Mouse (Mus musculus) spleen, adult 2 months (tissue): ENCODE measurements around the gene Nmt1. TPM values are rescaled to one million over a fixed set of nuclear protein-coding genes. Genes with fewer than 3 reads are reported as not detected.
A peak's percentile ranks its signal among the peaks of the same experiment; 100 is the strongest.

Experiments used
- DNase-seq, 2 experiments: peaks; one replicate each; pipeline versions ENCODE4 v3.0.0 to v3.0.0-alpha.2; 2012 to 2021; ENCODE audit warnings: low spot score in 2 of 2, low read depth in 1 of 2
- H3K27ac ChIP-seq: fragments of 200-500 bp; 2 replicates; pipeline ENCODE4 v1.5.1; 2012; ENCODE audit warnings: low read length, inconsistent platforms; ENCODE audit not compliant: insufficient read depth
- H3K27me3 ChIP-seq: fragments of 200-500 bp; 2 replicates; pipeline ENCODE4 v1.6.1; 2012; ENCODE audit warnings: mild to moderate bottlenecking, moderate library complexity, low read length, inconsistent platforms; ENCODE audit not compliant: control insufficient read depth, insufficient read depth
- H3K36me3 ChIP-seq: fragments of 200-500 bp; 2 replicates; pipeline ENCODE4 v1.6.1; 2012; ENCODE audit warnings: mild to moderate bottlenecking, low read length, inconsistent platforms; ENCODE audit not compliant: control insufficient read depth, insufficient read depth
- H3K4me1 ChIP-seq: fragments of 200-500 bp; 2 replicates; pipeline ENCODE4 v1.6.1; 2011; ENCODE audit warnings: inconsistent platforms; ENCODE audit not compliant: control insufficient read depth, insufficient read depth, insufficient read length
- H3K4me3 ChIP-seq: fragments of 200-500 bp; 2 replicates; pipeline ENCODE4 v1.5.1; 2011; ENCODE audit warnings: mild to moderate bottlenecking, inconsistent platforms; ENCODE audit not compliant: insufficient read depth, insufficient read length; ENCODE audit errors: extremely low read depth
- CTCF ChIP-seq: fragments of 200-500 bp; IDR thresholded peaks from 2 replicates; pipeline ENCODE4 v1.5.1; 2011; ENCODE audit warnings: mild to moderate bottlenecking, inconsistent platforms; ENCODE audit not compliant: insufficient read depth, insufficient read length, insufficient replicate concordance; ENCODE audit errors: extremely low read depth
- POLR2A ChIP-seq: fragments of 200-500 bp; IDR thresholded peaks from 2 replicates; pipeline ENCODE4 v1.6.1; 2011; ENCODE audit warnings: low read depth, low read length, inconsistent platforms
- WGBS: fragments of 180-500 bp; shearing (Covaris S2); methylation state at CpG from one replicate; pipeline ENCODE4 v1.1.7; 2018; 5-methylcytosine and 5-hydroxymethylcytosine counted together
- polyA plus RNA-seq: library from polyadenylated mRNA; depleted of rRNA; stranded (reverse); fragments of >200 nt; gene quantifications from 2 replicates; pipeline ENCODE4 v1.2.3, GENCODE M21; 2012

Nmt1 gene
- polyA plus RNA-seq, 1 experiment, result 23.9 TPM

GRCm38 (mm10) chr11:103023974-103024373 is 4.0 kb upstream of the Nmt1 start:
- WGBS, result 91% methylated on average over 3 of the region's 3 CpGs
- no peak overlapping the region for H3K27ac ChIP-seq
- DNase-seq, result no peak
- TF ChIP-seq CTCF (no peak), POLR2A (no peak)
- H3K4me1 ChIP-seq, result no peaks in the 10 kb centered on the region
- no peak overlapping the region for H3K4me3 ChIP-seq
- no peaks in the 10 kb centered on the region for H3K27me3 ChIP-seq
- H3K36me3 ChIP-seq, result peaks cover 1% of the 10 kb centered on the region; the same call in 1 of the 2 replicates

DNA sequence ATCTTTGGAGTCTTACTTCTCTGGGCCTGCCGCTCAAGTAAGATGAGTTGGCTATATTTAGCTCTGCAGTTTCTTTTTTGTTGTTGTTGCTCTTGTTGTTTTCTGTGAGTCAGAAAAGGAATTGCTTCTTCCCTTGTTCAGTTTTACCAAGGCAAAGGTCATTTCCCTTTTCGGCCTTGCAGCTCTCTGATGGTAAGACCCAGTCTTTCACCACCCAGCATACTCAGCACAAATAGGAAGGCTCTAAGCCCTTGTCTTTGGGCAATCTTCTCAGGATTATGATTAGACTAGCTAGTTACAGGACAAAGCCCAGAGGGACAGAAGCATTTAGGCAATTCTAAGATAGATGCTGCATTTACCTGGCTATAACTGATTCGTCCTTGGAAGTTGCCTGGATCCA is 1.1 kb upstream of the Nmt1 start:
- Histone ChIP-seq H3K4me3 (no peak overlapping the region), H3K27me3 (no peaks in the 10 kb centered on the region), H3K4me1 (no peaks in the 10 kb centered on the region), H3K27ac (no peak overlapping the region), H3K36me3 (peaks cover 1% of the 10 kb centered on the region; the same call in 1 of the 2 replicates)
- WGBS, result 75% methylated on average over 3 of the region's 3 CpGs
- no peak for DNase-seq
- TF ChIP-seq CTCF (no peak), POLR2A (no peak)

- no peak for TF ChIP-seq CTCF
- TF ChIP-seq POLR2A, result no peak
- Histone ChIP-seq H3K4me3 (peak overlapping the region; percentile 69), H3K27me3 (no peaks in the 10 kb centered on the region), H3K27ac (peak overlapping the region; percentile 81), H3K4me1 (no peaks in the 10 kb centered on the region), H3K36me3 (peaks cover 1% of the 10 kb centered on the region; the same call in 1 of the 2 replicates)
- WGBS, result 8% methylated on average over 8 of the region's 8 CpGs
- no peak for DNase-seq
Measured at GRCm38 (mm10) chr11:103027570-103028175, 317 bp upstream of the Nmt1 start.

DNA sequence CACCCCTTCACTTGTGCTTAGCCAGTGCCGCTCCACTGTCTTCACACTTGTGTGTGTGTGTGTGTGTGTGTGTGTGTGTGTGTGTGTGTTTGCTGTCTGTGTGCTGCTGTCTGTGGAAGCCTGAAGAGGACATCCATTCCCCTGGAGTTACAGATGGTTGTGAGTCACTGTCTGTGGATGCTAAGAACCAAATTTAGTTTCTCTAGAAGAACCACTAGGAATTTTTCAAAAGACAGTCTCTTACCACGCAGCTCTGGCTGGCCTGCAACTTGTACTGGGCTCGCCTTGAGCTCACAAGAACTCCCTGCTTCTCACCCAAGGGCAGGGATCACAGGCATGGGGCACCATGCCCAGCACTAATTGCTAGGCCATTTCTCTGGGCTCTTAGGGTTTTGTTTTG is 5.0 kb downstream of the Nmt1 start:
- Histone ChIP-seq H3K27me3 (no peaks in the 10 kb centered on the region), H3K4me3 (no peak overlapping the region), H3K4me1 (no peaks in the 10 kb centered on the region), H3K36me3 (0 out of 2 replicates have a peak, but pooled peaks cover 3% of the 10 kb centered on the region), H3K27ac (no peak overlapping the region)
- no peak for DNase-seq
- TF ChIP-seq CTCF (no peak), POLR2A (no peak)
- WGBS, result 86% methylated on average over 3 of the region's 3 CpGs

DNA sequence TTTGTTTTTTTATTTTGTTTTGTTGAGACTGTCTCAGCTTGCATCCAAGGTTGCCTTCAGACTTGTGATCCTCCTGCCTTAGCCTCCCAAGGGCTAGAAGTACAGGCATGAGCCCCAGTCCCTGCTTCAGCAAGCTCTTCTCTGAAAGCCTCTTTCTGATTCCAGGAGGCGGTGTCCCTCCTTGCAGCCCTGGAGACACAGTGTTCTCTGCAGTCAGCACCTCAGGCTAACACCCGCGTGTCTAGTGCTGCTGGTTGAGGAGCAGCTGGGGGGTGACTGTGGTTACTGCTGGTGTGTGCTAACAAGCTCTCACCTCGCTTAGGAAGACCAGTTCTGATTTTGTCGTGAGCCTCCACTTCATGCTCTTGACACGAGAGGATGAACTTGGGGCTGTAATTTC is 7.0 kb downstream of the Nmt1 start:
- WGBS, result 83% methylated on average over 6 of the region's 6 CpGs
- H3K36me3 ChIP-seq, result 0 out of 2 replicates have a peak, but pooled peaks cover 3% of the 10 kb centered on the region
- no peak for TF ChIP-seq CTCF
- no peak for TF ChIP-seq POLR2A
- DNase-seq, result no peak
- no peaks in the 10 kb centered on the region for H3K4me1 ChIP-seq
- H3K27me3 ChIP-seq, result no peaks in the 10 kb centered on the region
- H3K27ac ChIP-seq, result no peak overlapping the region
- no peak overlapping the region for H3K4me3 ChIP-seq

DNA sequence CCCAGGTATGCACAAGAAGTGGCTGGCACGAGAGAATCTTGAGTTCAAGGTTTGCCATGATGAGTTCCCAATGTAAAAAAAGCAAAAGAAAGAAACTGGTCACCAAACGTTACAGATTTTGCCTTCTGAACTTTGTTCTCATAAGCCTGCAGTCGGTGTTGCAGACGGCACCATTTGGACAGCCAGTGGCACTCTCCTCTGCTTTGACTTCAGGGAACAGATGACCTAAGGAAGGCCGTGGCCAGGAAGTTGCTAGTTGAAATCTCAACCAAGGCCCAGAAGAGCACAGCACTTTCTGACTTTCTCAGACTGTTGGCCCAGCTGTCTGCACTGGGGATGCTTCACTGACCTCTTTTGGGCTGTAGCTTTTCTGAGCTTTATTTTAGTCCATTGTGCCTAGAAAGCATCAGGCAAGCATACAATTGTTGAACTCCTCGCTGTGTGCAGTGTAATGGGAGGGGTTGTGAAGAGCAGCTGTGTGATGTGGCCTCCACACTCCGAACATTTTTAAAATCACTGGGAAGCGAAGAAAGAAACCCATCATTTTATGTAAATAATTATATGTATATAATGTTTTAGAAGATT is 9.0 kb downstream of the Nmt1 start:
- no peaks in the 10 kb centered on the region for H3K4me1 ChIP-seq
- TF ChIP-seq POLR2A, result no peak
- no peak for TF ChIP-seq CTCF
- no peaks in the 10 kb centered on the region for H3K27me3 ChIP-seq
- 92% methylated on average over 8 of the region's 8 CpGs for WGBS
- no peak overlapping the region for H3K4me3 ChIP-seq
- H3K27ac ChIP-seq, result no peak overlapping the region
- DNase-seq, result no peak
- 0 out of 2 replicates have a peak, but pooled peaks cover 3% of the 10 kb centered on the region for H3K36me3 ChIP-seq

- no peaks in the 10 kb centered on the region for H3K4me1 ChIP-seq
- H3K27me3 ChIP-seq, result no peaks in the 10 kb centered on the region
- no peak for TF ChIP-seq POLR2A
- no peak for TF ChIP-seq CTCF
- 62% methylated on average over 6 of the region's 6 CpGs for WGBS
- no peak overlapping the region for H3K27ac ChIP-seq
- peaks cover 4% of the 10 kb centered on the region for H3K36me3 ChIP-seq
- no peak overlapping the region for H3K4me3 ChIP-seq
- DNase-seq, result no peak
Measured at GRCm38 (mm10) chr11:103038037-103038436, 10.0 kb downstream of the Nmt1 start.
